Mouse (Mus musculus): ENCODE results near the gene Rxra. TPM values are rescaled to one million over a fixed set of nuclear protein-coding genes. Genes with fewer than 3 reads are reported as not detected.

Rxra gene
- total RNA-seq, 2 experiments from 2014 or later = 41.5 to 45.9 TPM

GRCm38 (mm10) chr2:27777756-27778155 is 101.5 kb downstream of the Rxra start:
- DNase-seq (ENCODE audit: low spot score) = no peak
- intact Hi-C loops (cut with DNase I) = no loop called here

- intact Hi-C loops (cut with DNase I) = no loop called here
- DNase-seq (ENCODE audit: low spot score) = no peak
These were observed 102.0 kb downstream of the Rxra start for GRCm38 (mm10) chr2:27778289-27778688.

- DNase-seq (ENCODE audit: low spot score) = peak; percentile 42
- intact Hi-C loops (cut with DNase I) = no loop called here
These were observed 103.1 kb downstream of the Rxra start for GRCm38 (mm10) chr2:27779291-27779866.

- DNase-seq (ENCODE audit: low spot score) = no peak
- intact Hi-C loops (cut with DNase I) = no loop called here
These were observed 103.9 kb downstream of the Rxra start for GRCm38 (mm10) chr2:27780162-27780561.

GRCm38 (mm10) chr2:27785363-27785762 is 109.1 kb downstream of the Rxra start:
- intact Hi-C loops (cut with DNase I) = no loop called here
- DNase-seq (ENCODE audit: low spot score) = no peak

- peak; percentile 67 for DNase-seq (ENCODE audit: low spot score)
- intact Hi-C loops (cut with DNase I) = no loop called here
These were observed 109.8 kb downstream of the Rxra start for GRCm38 (mm10) chr2:27785973-27786417.

GRCm38 (mm10) chr2:27791571-27791970 is 115.3 kb downstream of the Rxra start:
- intact Hi-C loops (cut with DNase I) = no loop called here
- DNase-seq (ENCODE audit: low spot score) = no peak

- intact Hi-C loops (cut with DNase I) = no loop called here
- DNase-seq (ENCODE audit: low spot score) = peak; percentile 63
These were observed 122.8 kb downstream of the Rxra start for GRCm38 (mm10) chr2:27799018-27799417.

- DNase-seq (ENCODE audit: low spot score) = no peak
- intact Hi-C loops (cut with DNase I) = no loop called here
These were observed 124.8 kb downstream of the Rxra start for GRCm38 (mm10) chr2:27801041-27801440.

GRCm38 (mm10) chr2:27802493-27802892 is 126.3 kb downstream of the Rxra start:
- intact Hi-C loops (cut with DNase I) = no loop called here
- peak; percentile 68 for DNase-seq (ENCODE audit: low spot score)

- intact Hi-C loops (cut with DNase I) = no loop called here
- no peak for DNase-seq (ENCODE audit: low spot score)
These were observed 130.5 kb downstream of the Rxra start for GRCm38 (mm10) chr2:27806691-27807090.

GRCm38 (mm10) chr2:27807684-27808083 is 131.4 kb downstream of the Rxra start:
- intact Hi-C loops (cut with DNase I) = no loop called here
- DNase-seq (ENCODE audit: low spot score) = no peak

GRCm38 (mm10) chr2:27809897-27810296 is 133.7 kb downstream of the Rxra start:
- no peak for DNase-seq (ENCODE audit: low spot score)
- intact Hi-C loops (cut with DNase I) = no loop called here

Other genes starting within 250 kb of the Rxra start
- 10 to 100 TPM; 12.7 to 13.6 TPM for gene Vav2, start 249.4 kb upstream of the Rxra start, total RNA-seq (2021)
- gene Brd3os, start 234.1 kb upstream of the Rxra start, total RNA-seq (2021) = 1 to 10 TPM in 1 of 2 experiments, under 1 TPM in 1; 0.70 to 1.3 TPM
- gene Brd3, start 168.8 kb upstream of the Rxra start, total RNA-seq (2021) = 10 to 100 TPM; 29.3 to 35.7 TPM
- gene Wdr5, start 161.3 kb upstream of the Rxra start, total RNA-seq (2021) = 10 to 100 TPM; 23.4 to 23.7 TPM
- 10 to 100 TPM; 50.0 to 58.3 TPM for gene Col5a1, start 210.0 kb downstream of the Rxra start, total RNA-seq (2021)

Measured in heart, postnatal 25 days (tissue).